Mouse (Mus musculus) CH12.LX (cell line): ENCODE data around the gene Trub1.

ENCODE experiments used
- CTCF ChIP-seq, 2 experiments: IDR thresholded peaks in 1 of 2; conservative IDR thresholded peaks in 1 of 2; 2 replicates each; pipeline ENCODE4 v1.5.1; 2011 to 2012; ENCODE audit warnings: low read depth in 2 of 2, low read length in 2 of 2, improper control_type of control experiment in 1 of 2, inconsistent platforms in 1 of 2, mild to moderate bottlenecking in 1 of 2, moderate library complexity in 1 of 2
- EP300 ChIP-seq: IDR thresholded peaks from 2 replicates; pipeline ENCODE4 v1.6.1; 2011; ENCODE audit warnings: low read length, improper control_type of control experiment
- USF1 ChIP-seq: IDR thresholded peaks from 2 replicates; pipeline ENCODE4 v1.6.1; 2014; ENCODE audit warnings: low read depth, mild to moderate bottlenecking, inconsistent platforms, low read length, improper control_type of control experiment

DNA sequence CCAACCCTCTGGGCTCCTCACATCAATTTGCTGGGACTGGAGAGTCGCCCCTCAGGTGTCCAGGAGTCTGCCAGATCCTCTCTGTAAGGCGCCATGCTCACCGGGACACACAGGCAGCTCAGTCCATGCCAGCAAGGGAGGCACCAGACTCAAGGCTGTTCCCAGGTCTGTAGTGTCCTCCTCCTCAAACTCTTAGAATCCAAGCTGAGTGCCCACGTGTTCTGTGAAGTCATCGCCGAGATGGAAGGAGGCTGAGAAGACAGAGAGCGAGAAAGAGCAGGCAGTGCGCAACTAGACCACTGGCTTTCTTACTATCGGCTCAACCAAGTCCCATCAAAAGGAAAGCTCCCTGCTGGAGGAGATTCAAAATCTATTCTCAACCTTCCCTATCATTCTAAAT, 60.4 kb downstream of the Trub1 start:
- TF ChIP-seq USF1, result no peak
- no peak for TF ChIP-seq EP300
- TF ChIP-seq CTCF (conservative IDR thresholded peaks at IDR 0.05 in 1 of 2, IDR thresholded peaks at IDR 0.05 in 1 of 2; ENCODE audit: low read depth in 2 of 2, low read length in 2 of 2), result no peak
